9 mouse cellular contexts compared by ENCODE assay signal in the genomic region with DNA sequence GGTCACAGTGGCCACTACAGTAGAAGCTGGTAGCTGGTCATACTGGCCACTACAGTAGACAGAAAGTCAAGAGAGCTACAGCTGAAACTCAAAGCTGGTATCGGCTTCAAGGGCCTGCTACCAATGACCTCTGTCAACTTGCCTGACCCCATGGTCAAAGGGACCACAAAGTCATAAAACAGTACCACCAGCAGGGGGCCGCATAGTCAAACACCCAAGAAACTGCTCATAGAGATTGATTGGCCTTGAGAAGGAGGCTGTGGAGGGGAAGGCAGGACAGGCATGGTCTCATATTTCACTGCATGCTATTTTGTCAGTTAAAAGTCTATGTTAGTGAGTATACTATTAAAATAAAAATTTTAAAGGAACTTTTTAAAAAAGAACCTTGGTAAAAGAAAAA. TPM values are rescaled to one million over a fixed set of nuclear protein-coding genes. Genes with fewer than 3 reads are reported as not detected.
DNase-seq lines count a peak whose midpoint lies in the region; ATAC-seq and TF ChIP-seq lines count a peak whose summit lies in the region.
"Had no signal": no experiment of that assay in that cellular context is flagged by ENCODE, and none has a peak within 500 bp of the region (broad histone marks: within the 10 kb centered on the region; RNA-seq: fewer than 3 reads in every experiment).

No protein-coding gene starts in this region.

- H3K36me3 ChIP-seq in forebrain, embryonic 11.5 days (ENCODE audit: control insufficient read depth, insufficient read depth, low read length), result no peaks in the 10 kb centered on the region
- no peaks in the 10 kb centered on the region for H3K36me3 ChIP-seq in forebrain, embryonic 16.5 days (ENCODE audit: control insufficient read depth, insufficient read depth)
- H3K36me3 ChIP-seq in liver, postnatal 0 days (replicated peaks; ENCODE audit: insufficient read depth, low read length), result no peaks in the 10 kb centered on the region
- H3K36me3 ChIP-seq: midbrain, embryonic 12.5 days had no signal

- no peak overlapping the region for H3K27ac ChIP-seq in forebrain, embryonic 11.5 days (ENCODE audit: low read depth, low read length)
- H3K27ac ChIP-seq in forebrain, embryonic 16.5 days (ENCODE audit: low read length), result no peak overlapping the region
- no peak overlapping the region for H3K27ac ChIP-seq in liver, postnatal 0 days (ENCODE audit: low read depth)
- H3K27ac ChIP-seq: midbrain, embryonic 12.5 days had no signal

- ATAC-seq in forebrain, embryonic 11.5 days (replicated peaks; ENCODE audit: low FRiP score), result no peak
- no peak for ATAC-seq in forebrain, embryonic 16.5 days
- ATAC-seq in liver, postnatal 0 days, result peak; percentile 57

- 53% methylated on average over 2 of the region's 2 CpGs for WGBS in forebrain, embryonic 11.5 days
- 39% methylated on average over 2 of the region's 2 CpGs for WGBS in forebrain, embryonic 16.5 days
- WGBS in liver, postnatal 0 days (ENCODE audit: insufficient replicate concordance), result 28% methylated on average over 2 of the region's 2 CpGs

- H3K4me2 ChIP-seq in forebrain, embryonic 11.5 days (ENCODE audit: low read depth, low read length, severe bottlenecking), result no peak overlapping the region
- H3K4me2 ChIP-seq in forebrain, embryonic 16.5 days (ENCODE audit: low read length), result no peak overlapping the region
- H3K4me2 ChIP-seq in liver, postnatal 0 days (ENCODE audit: low read depth, low read length), result no peak overlapping the region
- H3K4me2 ChIP-seq: midbrain, embryonic 12.5 days had no signal

- H3K27me3 ChIP-seq in forebrain, embryonic 11.5 days (ENCODE audit: control insufficient read depth, insufficient read depth, low read length), result no peaks in the 10 kb centered on the region
- H3K27me3 ChIP-seq in forebrain, embryonic 16.5 days (replicated peaks; ENCODE audit: control insufficient read depth, insufficient read depth, low read length), result no peaks in the 10 kb centered on the region
- H3K27me3 ChIP-seq in liver, postnatal 0 days (ENCODE audit: insufficient read depth, low read length), result no peaks in the 10 kb centered on the region
- H3K27me3 ChIP-seq: midbrain, embryonic 12.5 days had no signal

- H3K9me3 ChIP-seq in forebrain, embryonic 11.5 days (ENCODE audit: control insufficient read depth, low read length), result no peaks in the 10 kb centered on the region
- H3K9me3 ChIP-seq in forebrain, embryonic 16.5 days (ENCODE audit: control insufficient read depth, low read length), result no peaks in the 10 kb centered on the region
- H3K9me3 ChIP-seq in liver, postnatal 0 days (ENCODE audit: low read length), result no peaks in the 10 kb centered on the region

- TF ChIP-seq EP300 in liver, postnatal 0 days (IDR thresholded peaks at IDR 0.05; ENCODE audit: low read depth), result no peak

- H3K9ac ChIP-seq in forebrain, embryonic 11.5 days (ENCODE audit: low read length), result no peak overlapping the region
- no peak overlapping the region for H3K9ac ChIP-seq in forebrain, embryonic 16.5 days (replicated peaks; ENCODE audit: low read depth, low read length)
- H3K9ac ChIP-seq in liver, postnatal 0 days (replicated peaks), result no peak overlapping the region
- H3K9ac ChIP-seq: midbrain, embryonic 12.5 days had no signal

- peak; percentile 75 for TF ChIP-seq CTCF in liver, postnatal 0 days (IDR thresholded peaks at IDR 0.05; ENCODE audit: low read depth)

- peak; percentile 60 for DNase-seq in forebrain, embryonic 11.5 days (ENCODE audit: low spot score)
- peak; percentile 26 to 62 for DNase-seq in urinary bladder, postnatal 4 days (ENCODE audit: low spot score in 2 of 2)
- no peak for DNase-seq in urinary bladder, adult 18-20 months (ENCODE audit: low spot score in 2 of 2)
- DNase-seq in heart, adult 9 months (ENCODE audit: low spot score in 2 of 2), result peak; percentile 28 to 45
- peak; percentile 75 for DNase-seq in liver, postnatal 0 days
- DNase-seq in spleen, postnatal 4 days (ENCODE audit: low spot score in 2 of 2), result peak; percentile 39 to 78
- no peak for DNase-seq in layer of hippocampus, adult 9-10 months (ENCODE audit: low spot score)

- no peak overlapping the region for H3K4me3 ChIP-seq in forebrain, embryonic 11.5 days (ENCODE audit: low read depth, low read length)
- no peak overlapping the region for H3K4me3 ChIP-seq in forebrain, embryonic 16.5 days (replicated peaks; ENCODE audit: low read length)
- H3K4me3 ChIP-seq in liver, postnatal 0 days (ENCODE audit: low read depth, low read length), result no peak overlapping the region
- H3K4me3 ChIP-seq: midbrain, embryonic 12.5 days had no signal

- no peaks in the 10 kb centered on the region for H3K4me1 ChIP-seq in forebrain, embryonic 11.5 days (replicated peaks; ENCODE audit: control insufficient read depth, insufficient read depth, low read length)
- H3K4me1 ChIP-seq in forebrain, embryonic 16.5 days (replicated peaks; ENCODE audit: control insufficient read depth, insufficient read depth, low read length), result peaks cover 5% of the 10 kb centered on the region
- no peaks in the 10 kb centered on the region for H3K4me1 ChIP-seq in liver, postnatal 0 days (ENCODE audit: insufficient read depth)
- H3K4me1 ChIP-seq: midbrain, embryonic 12.5 days had no signal

RNA-seq across cellular contexts. Expression of gene Fdx1, which starts 27.5 kb away (rescaled TPM):
- polyA plus RNA-seq in forebrain, embryonic 11.5 days (2014; fragmentation: Nextera tagmentation; extraction: Ambion mirVana), result 50.1 and 51.4 TPM in 2 replicates
- 38.7 and 42.1 TPM in 2 replicates for polyA plus RNA-seq in forebrain, embryonic 16.5 days (2015; fragmentation: Nextera tagmentation; extraction: Ambion mirVana)
- polyA plus RNA-seq in liver, postnatal 0 days (2015; fragmentation: Nextera tagmentation; extraction: Ambion mirVana), result 135 and 150 TPM in 2 replicates

RNA-seq across cellular contexts. Expression of gene Rdx, which starts 56.1 kb away (rescaled TPM):
- 192 and 209 TPM in 2 replicates for polyA plus RNA-seq in forebrain, embryonic 11.5 days (2014; fragmentation: Nextera tagmentation; extraction: Ambion mirVana)
- polyA plus RNA-seq in forebrain, embryonic 16.5 days (2015; fragmentation: Nextera tagmentation; extraction: Ambion mirVana), result 87.8 and 109 TPM in 2 replicates
- 57.7 and 71.5 TPM in 2 replicates for polyA plus RNA-seq in liver, postnatal 0 days (2015; fragmentation: Nextera tagmentation; extraction: Ambion mirVana)

Comparison
In these comparisons a context has a peak if more than half of its experiments do, and no peak if none do; other contexts are left out.
1. DNase-seq: peak in forebrain, embryonic 11.5 days (single experiment), urinary bladder, postnatal 4 days (2 of 2), heart, adult 9 months (2 of 2), liver, postnatal 0 days (single experiment) and spleen, postnatal 4 days (2 of 2); none in urinary bladder, adult 18-20 months (0 of 2) and layer of hippocampus, adult 9-10 months (single experiment).